Mouse (Mus musculus): ENCODE measurements around the gene Pkdcc. TPM values are rescaled to one million over a fixed set of nuclear protein-coding genes. Genes with fewer than 3 reads are reported as not detected.
A peak's percentile ranks its signal among the peaks of the same experiment; 100 is the strongest.

Gene Pkdcc
- polyA plus RNA-seq, 1 experiment from 2014 or later = 25.3 TPM

GRCm38 (mm10) chr17:83271509-83271908 is 56.4 kb downstream of the Pkdcc start:
- H3K27me3 ChIP-seq (ENCODE audit: insufficient read depth, low read length) = no peaks in the 10 kb centered on the region; the same call in 1 of the 2 replicates
- H3K4me3 ChIP-seq (ENCODE audit: low read depth, low read length) = no peak overlapping the region
- H3K36me3 ChIP-seq (ENCODE audit: insufficient read depth) = no peaks in the 10 kb centered on the region
- peak; percentile 93 for TF ChIP-seq CTCF (IDR thresholded peaks at IDR 0.05; ENCODE audit: low read depth)
- 3% methylated on average over 3 of the region's 3 CpGs for WGBS
- H3K9ac ChIP-seq = no peak overlapping the region
- no peak overlapping the region for H3K4me2 ChIP-seq
- ATAC-seq (ENCODE audit: insufficient read depth) (no peak), DNase-seq (peak; percentile 93)
- H3K4me1 ChIP-seq (ENCODE audit: insufficient read depth) = peaks cover 6% of the 10 kb centered on the region; the same call in 1 of the 2 replicates
- H3K27ac ChIP-seq (ENCODE audit: low read depth) = no peak overlapping the region
- H3K9me3 ChIP-seq (ENCODE audit: low read depth, low read length) = no peaks in the 10 kb centered on the region

- Histone ChIP-seq H3K9ac (no peak overlapping the region), H3K4me2 (no peak overlapping the region), H3K4me3 (ENCODE audit: low read depth, low read length) (no peak overlapping the region), H3K27ac (ENCODE audit: low read depth) (no peak overlapping the region), H3K9me3 (ENCODE audit: low read depth, low read length) (no peaks in the 10 kb centered on the region), H3K4me1 (ENCODE audit: insufficient read depth) (peaks cover 14% of the 10 kb centered on the region), H3K27me3 (ENCODE audit: insufficient read depth, low read length) (no peaks in the 10 kb centered on the region; the same call in 1 of the 2 replicates), H3K36me3 (ENCODE audit: insufficient read depth) (no peaks in the 10 kb centered on the region)
- WGBS = 51% methylated on average over 8 of the region's 8 CpGs
- TF ChIP-seq CTCF (IDR thresholded peaks at IDR 0.05; ENCODE audit: low read depth) = no peak
- DNase-seq (no peak), ATAC-seq (ENCODE audit: insufficient read depth) (no peak)
These were observed 57.5 kb downstream of the Pkdcc start for GRCm38 (mm10) chr17:83272641-83273040.

GRCm38 (mm10) chr17:83273636-83274035 is 58.5 kb downstream of the Pkdcc start:
- Histone ChIP-seq H3K27ac (ENCODE audit: low read depth) (no peak overlapping the region), H3K4me2 (peak overlapping the region; percentile 24), H3K27me3 (ENCODE audit: insufficient read depth, low read length) (no peaks in the 10 kb centered on the region; the same call in 1 of the 2 replicates), H3K4me3 (ENCODE audit: low read depth, low read length) (peak overlapping the region; percentile 4; the same call in 1 of the 2 replicates), H3K9me3 (ENCODE audit: low read depth, low read length) (no peaks in the 10 kb centered on the region), H3K9ac (no peak overlapping the region), H3K4me1 (ENCODE audit: insufficient read depth) (peaks cover 14% of the 10 kb centered on the region), H3K36me3 (ENCODE audit: insufficient read depth) (no peaks in the 10 kb centered on the region)
- ATAC-seq (ENCODE audit: insufficient read depth) = no peak
- TF ChIP-seq CTCF (IDR thresholded peaks at IDR 0.05; ENCODE audit: low read depth) = no peak
- peak; percentile 23 for DNase-seq
- WGBS = 25% methylated on average over 9 of the region's 9 CpGs

GRCm38 (mm10) chr17:83274101-83274500 is 59.0 kb downstream of the Pkdcc start:
- H3K4me1 ChIP-seq (ENCODE audit: insufficient read depth) = peaks cover 14% of the 10 kb centered on the region
- H3K27ac ChIP-seq (ENCODE audit: low read depth) = no peak overlapping the region
- DNase-seq = peak; percentile 32
- no peak overlapping the region for H3K4me3 ChIP-seq (ENCODE audit: low read depth, low read length)
- peak overlapping the region; percentile 24; the same call in 1 of the 2 replicates for H3K4me2 ChIP-seq
- H3K36me3 ChIP-seq (ENCODE audit: insufficient read depth) = no peaks in the 10 kb centered on the region
- TF ChIP-seq CTCF (IDR thresholded peaks at IDR 0.05; ENCODE audit: low read depth) = no peak
- H3K27me3 ChIP-seq (ENCODE audit: insufficient read depth, low read length) = no peaks in the 10 kb centered on the region
- H3K9ac ChIP-seq = no peak overlapping the region
- 29% methylated on average over 4 of the region's 4 CpGs for WGBS
- no peak for ATAC-seq (ENCODE audit: insufficient read depth)
- no peaks in the 10 kb centered on the region for H3K9me3 ChIP-seq (ENCODE audit: low read depth, low read length)

Other genes with a start within 250 kb of the Pkdcc start
- gene Eml4, start 135.6 kb downstream of the Pkdcc start, polyA plus RNA-seq (2014; fragmentation: Nextera tagmentation; extraction: Ambion mirVana) = 51.4 and 55.3 TPM in 2 replicates